Mouse (Mus musculus) liver, postnatal 0 days (tissue): ENCODE data around the gene Prkch. TPM values are rescaled to one million over a fixed set of nuclear protein-coding genes. Genes with fewer than 3 reads are reported as not detected.

Experiments
- ATAC-seq: fragments of 200-750 bp; cut with Nextera tagmentation; 2 replicates; pipeline ENCODE4 v1.8.0; 2017; ENCODE audit warnings: mild to moderate bottlenecking, moderate library complexity
- DNase-seq: peaks from one replicate; pipeline ENCODE4 v3.0.0-alpha.2; 2016
- H3K27ac ChIP-seq: fragments of 300-500 bp; sonication (generic); 2 replicates; pipeline ENCODE4 v1.5.1; 2014; ENCODE audit warnings: antibody characterized with exemption, moderate library complexity, mild to moderate bottlenecking, low read depth
- H3K27me3 ChIP-seq: fragments of 300-500 bp; sonication (generic); 2 replicates; pipeline ENCODE4 v1.6.1; 2014; ENCODE audit warnings: low read length, control low read depth, mixed read lengths; ENCODE audit not compliant: insufficient read depth
- H3K36me3 ChIP-seq: fragments of 300-500 bp; sonication (generic); replicated peaks from 2 replicates; pipeline ENCODE4 v1.6.1; 2014; ENCODE audit warnings: mild to moderate bottlenecking, control low read depth, low read length, moderate library complexity, mixed read lengths; ENCODE audit not compliant: insufficient read depth
- H3K4me1 ChIP-seq: fragments of 300-500 bp; sonication (generic); 2 replicates; pipeline ENCODE4 v1.6.1; 2014; ENCODE audit warnings: antibody characterized with exemption, mild to moderate bottlenecking, control low read depth; ENCODE audit not compliant: insufficient read depth
- H3K4me2 ChIP-seq: fragments of 300-500 bp; sonication (generic); 2 replicates; pipeline ENCODE4 v1.6.1; 2014; ENCODE audit warnings: low read depth, mild to moderate bottlenecking, low read length, moderate library complexity, mixed read lengths
- H3K4me3 ChIP-seq: fragments of 300-500 bp; sonication (generic); 2 replicates; pipeline ENCODE4 v1.5.1; 2014; ENCODE audit warnings: low read depth, low read length
- H3K9ac ChIP-seq: fragments of 300-500 bp; sonication (generic); replicated peaks from 2 replicates; pipeline ENCODE4 v1.6.1; 2014; ENCODE audit warnings: mild to moderate bottlenecking, moderate library complexity
- H3K9me3 ChIP-seq: fragments of 300-500 bp; sonication (generic); 2 replicates; pipeline ENCODE4 v1.6.1; 2016; ENCODE audit warnings: mild to moderate bottlenecking, control low read depth, low read length, mixed read lengths
- CTCF ChIP-seq: sonication (generic); IDR thresholded peaks from 2 replicates; pipeline ENCODE4 v1.5.1; 2016; ENCODE audit warnings: antibody characterized with exemption, low read depth
- EP300 ChIP-seq: IDR thresholded peaks from 2 replicates; pipeline ENCODE4 v1.6.1; 2016; ENCODE audit warnings: antibody characterized with exemption, low read depth, mild to moderate bottlenecking
- WGBS: fragments of 180-500 bp; shearing (Covaris S2); extraction: QIAGEN DNeasy Blood & Tissue Kit; methylation state at CpG from one replicate; pipeline ENCODE4 v1.1.7; 2014; ENCODE audit not compliant: insufficient replicate concordance; 5-methylcytosine and 5-hydroxymethylcytosine counted together
- polyA plus RNA-seq: library from polyadenylated mRNA; unstranded; fragments of >200 nt; fragmentation: Nextera tagmentation; extraction: Ambion mirVana; gene quantifications from 2 replicates; pipeline ENCODE4 v1.2.1, GENCODE M21; 2015

Prkch gene
- polyA plus RNA-seq, 1 experiment from 2014 or later = 2.3 TPM

GRCm38 (mm10) chr12:73723067-73723466 is 138.5 kb downstream of the Prkch start:
- WGBS = 56% methylated on average over 4 of the region's 4 CpGs
- Histone ChIP-seq H3K4me1 (no peaks in the 10 kb centered on the region), H3K27ac (no peak overlapping the region), H3K9ac (no peak overlapping the region), H3K36me3 (no peaks in the 10 kb centered on the region), H3K4me3 (no peak overlapping the region), H3K9me3 (no peaks in the 10 kb centered on the region), H3K27me3 (no peaks in the 10 kb centered on the region), H3K4me2 (no peak overlapping the region)
- no peak for TF ChIP-seq EP300
- no peak for TF ChIP-seq CTCF
- ATAC-seq (no peak), DNase-seq (no peak)

- Histone ChIP-seq H3K9ac (no peak overlapping the region), H3K27me3 (no peaks in the 10 kb centered on the region), H3K27ac (no peak overlapping the region), H3K4me3 (no peak overlapping the region), H3K4me2 (no peak overlapping the region), H3K36me3 (no peaks in the 10 kb centered on the region), H3K9me3 (no peaks in the 10 kb centered on the region), H3K4me1 (no peaks in the 10 kb centered on the region)
- ATAC-seq (no peak), DNase-seq (no peak)
- WGBS = 87% methylated on average over 10 of the region's 10 CpGs
- TF ChIP-seq CTCF (no peak), EP300 (no peak)
These were observed 139.3 kb downstream of the Prkch start for GRCm38 (mm10) chr12:73723887-73724286.

GRCm38 (mm10) chr12:73725825-73726604 is 141.4 kb downstream of the Prkch start:
- Histone ChIP-seq H3K4me1 (no peaks in the 10 kb centered on the region), H3K36me3 (no peaks in the 10 kb centered on the region), H3K4me3 (no peak overlapping the region), H3K27ac (no peak overlapping the region), H3K27me3 (no peaks in the 10 kb centered on the region), H3K9ac (no peak overlapping the region), H3K4me2 (no peak overlapping the region), H3K9me3 (no peaks in the 10 kb centered on the region)
- no peak for TF ChIP-seq CTCF
- no peak for TF ChIP-seq EP300
- DNase-seq (no peak), ATAC-seq (no peak)
- 81% methylated on average over 9 of the region's 9 CpGs for WGBS

GRCm38 (mm10) chr12:73727046-73727445 is 142.4 kb downstream of the Prkch start:
- no peak for DNase-seq
- peak; percentile 62 for ATAC-seq
- 86% methylated on average over 1 of the region's 1 CpGs for WGBS
- no peak overlapping the region for H3K4me2 ChIP-seq
- no peaks in the 10 kb centered on the region for H3K4me1 ChIP-seq
- H3K27ac ChIP-seq = no peak overlapping the region
- H3K9ac ChIP-seq = no peak overlapping the region
- no peaks in the 10 kb centered on the region for H3K27me3 ChIP-seq
- H3K9me3 ChIP-seq = no peaks in the 10 kb centered on the region
- no peaks in the 10 kb centered on the region for H3K36me3 ChIP-seq
- H3K4me3 ChIP-seq = no peak overlapping the region
- TF ChIP-seq CTCF (no peak), EP300 (no peak)

GRCm38 (mm10) chr12:73730603-73731002 is 146.0 kb downstream of the Prkch start:
- ATAC-seq (no peak), DNase-seq (no peak)
- no peaks in the 10 kb centered on the region for H3K4me1 ChIP-seq
- no peak overlapping the region for H3K4me2 ChIP-seq
- H3K9me3 ChIP-seq = no peaks in the 10 kb centered on the region
- no peak overlapping the region for H3K27ac ChIP-seq
- H3K27me3 ChIP-seq = no peaks in the 10 kb centered on the region
- no peaks in the 10 kb centered on the region for H3K36me3 ChIP-seq
- no peak for TF ChIP-seq CTCF
- TF ChIP-seq EP300 = no peak
- WGBS = 68% methylated on average over 4 of the region's 4 CpGs
- H3K4me3 ChIP-seq = no peak overlapping the region
- no peak overlapping the region for H3K9ac ChIP-seq

- no peak overlapping the region for H3K4me2 ChIP-seq
- no peak overlapping the region for H3K9ac ChIP-seq
- DNase-seq = no peak
- no peaks in the 10 kb centered on the region for H3K4me1 ChIP-seq
- no peak for ATAC-seq
- H3K9me3 ChIP-seq = no peaks in the 10 kb centered on the region
- 78% methylated on average over 5 of the region's 5 CpGs for WGBS
- no peak overlapping the region for H3K4me3 ChIP-seq
- no peaks in the 10 kb centered on the region for H3K36me3 ChIP-seq
- no peaks in the 10 kb centered on the region for H3K27me3 ChIP-seq
- no peak for TF ChIP-seq CTCF
- TF ChIP-seq EP300 = no peak
- H3K27ac ChIP-seq = no peak overlapping the region
These were observed 146.5 kb downstream of the Prkch start for GRCm38 (mm10) chr12:73731093-73731492.
